Mouse (Mus musculus) retina, adult 2 months (tissue): ENCODE data around the gene Atxn10.

Experiments
- DNase-seq: peaks from one replicate; pipeline ENCODE4 v3.0.0-alpha.2; 2012; ENCODE audit warnings: low read depth, low spot score

The Atxn10 gene

DNA sequence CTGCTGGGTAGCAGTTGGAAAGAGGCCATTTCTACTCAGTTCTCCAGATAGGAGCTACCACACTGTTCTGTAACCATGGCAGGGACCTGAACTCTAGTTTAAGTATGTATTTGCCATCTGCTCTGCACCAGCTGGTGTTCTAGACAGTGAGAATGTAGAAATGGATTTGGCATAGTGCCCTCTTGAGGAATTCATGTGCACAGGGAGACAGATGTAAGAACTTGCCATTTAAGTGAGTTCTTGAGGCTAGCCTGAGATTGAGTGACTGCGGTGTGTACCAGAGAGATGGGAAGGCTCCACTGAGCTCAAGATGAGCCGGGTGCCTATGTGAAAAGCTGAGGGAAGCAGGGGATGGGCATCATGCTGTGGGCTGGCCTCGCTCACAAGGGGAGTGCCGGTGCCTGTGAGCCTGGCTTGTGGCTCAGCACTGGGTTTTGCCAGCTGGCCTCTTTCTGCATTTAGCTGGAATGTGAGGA, 67.2 kb downstream of the Atxn10 start:
- peak; percentile 13 for DNase-seq

DNA sequence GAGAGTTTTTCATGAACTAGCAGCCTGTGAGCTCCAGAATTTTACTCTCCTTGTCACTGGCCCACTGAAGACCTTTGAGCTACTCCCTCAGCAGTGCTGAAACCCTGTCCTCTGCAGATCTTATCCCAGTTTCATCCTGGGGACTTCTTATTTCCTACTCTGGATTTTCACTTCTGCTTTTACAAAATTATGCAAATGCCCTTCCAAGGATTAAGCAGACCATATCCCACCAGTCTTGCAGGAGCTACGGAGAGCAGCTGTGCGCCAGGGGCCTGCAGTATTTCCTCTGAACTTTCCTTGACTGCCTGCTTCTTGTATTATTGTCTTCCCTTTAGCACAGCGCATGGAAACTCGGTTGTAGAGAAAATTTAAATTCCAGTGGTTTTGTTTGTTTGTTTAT, 68.7 kb downstream of the Atxn10 start:
- DNase-seq: no peak

DNA sequence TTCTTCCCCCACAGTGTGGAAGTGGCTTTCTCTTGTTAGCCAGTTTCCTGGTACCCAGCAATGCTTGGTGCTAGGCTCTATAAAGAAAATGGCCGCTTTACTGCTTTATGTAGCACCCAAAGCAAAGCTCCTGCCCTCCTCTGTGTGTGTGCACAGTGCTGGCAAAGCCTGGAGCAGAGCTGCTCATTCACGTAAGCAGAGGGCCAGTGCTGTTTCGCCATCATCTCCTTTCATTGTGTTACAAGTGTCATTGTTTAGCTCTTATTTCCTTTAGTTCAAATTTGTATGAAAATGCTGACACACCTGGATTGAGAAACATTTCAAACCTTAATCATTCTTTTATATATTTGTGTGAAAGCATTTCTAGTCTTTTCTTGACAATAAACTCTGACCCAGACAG, 69.5 kb downstream of the Atxn10 start:
- DNase-seq: no peak

DNA sequence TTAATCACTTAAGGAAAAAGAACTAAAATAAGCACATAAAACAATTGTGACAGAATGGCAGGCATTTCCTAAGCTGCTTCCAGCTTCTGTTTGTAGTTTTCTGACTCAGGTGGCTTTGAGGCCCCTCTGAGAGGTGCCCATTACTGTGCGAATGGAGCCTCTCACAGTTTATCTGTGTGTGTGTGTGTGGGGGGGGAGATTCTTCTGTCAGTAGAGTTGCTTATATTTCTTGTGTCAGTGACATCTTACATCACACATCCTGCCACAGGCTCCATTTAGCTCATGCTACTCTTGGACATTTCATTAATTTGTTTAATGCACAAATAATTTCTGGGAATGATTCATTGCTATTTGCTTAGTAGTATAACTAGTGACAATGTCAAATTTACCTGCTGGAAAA, 70.8 kb downstream of the Atxn10 start:
- no peak for DNase-seq

DNA sequence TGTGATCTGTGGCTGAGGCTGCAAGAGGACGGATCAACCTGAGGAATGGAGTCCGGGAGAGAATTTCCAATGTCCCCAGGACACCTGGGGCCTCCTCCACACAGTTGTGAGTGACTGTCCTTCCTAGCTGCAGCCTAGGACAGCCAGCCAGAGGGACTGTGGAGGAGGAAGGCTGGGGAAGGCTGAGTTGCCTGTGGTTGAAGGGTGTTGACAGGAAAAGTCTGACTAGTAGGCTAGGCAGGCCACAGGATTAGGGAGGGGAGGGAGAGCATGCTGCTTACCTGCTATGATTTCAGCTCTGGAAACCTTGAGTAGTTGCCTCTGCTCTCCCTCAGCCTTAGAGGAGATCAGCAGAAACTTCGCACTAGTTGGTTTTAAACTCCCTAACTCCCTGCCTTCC, 71.3 kb downstream of the Atxn10 start:
- DNase-seq: no peak

DNA sequence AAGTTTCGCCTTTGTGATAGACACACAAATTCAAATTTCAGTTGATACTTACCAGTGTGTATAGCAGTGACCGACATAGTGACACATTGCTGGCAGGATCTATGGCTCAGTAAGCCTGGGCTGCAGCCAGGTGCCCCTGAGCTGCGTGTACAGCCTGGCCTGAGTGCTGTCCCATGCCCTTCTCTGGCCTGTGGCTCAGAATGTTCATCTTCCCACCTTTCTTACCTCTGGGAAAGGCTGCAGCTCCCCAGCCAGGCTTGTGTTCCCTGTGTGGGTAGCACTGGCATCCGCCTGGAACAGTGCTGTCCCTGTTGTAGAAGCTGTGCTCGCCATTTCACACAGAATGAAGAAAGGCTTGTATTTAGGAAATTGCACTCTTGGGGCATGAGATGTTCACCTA, 72.7 kb downstream of the Atxn10 start:
- no peak for DNase-seq

DNA sequence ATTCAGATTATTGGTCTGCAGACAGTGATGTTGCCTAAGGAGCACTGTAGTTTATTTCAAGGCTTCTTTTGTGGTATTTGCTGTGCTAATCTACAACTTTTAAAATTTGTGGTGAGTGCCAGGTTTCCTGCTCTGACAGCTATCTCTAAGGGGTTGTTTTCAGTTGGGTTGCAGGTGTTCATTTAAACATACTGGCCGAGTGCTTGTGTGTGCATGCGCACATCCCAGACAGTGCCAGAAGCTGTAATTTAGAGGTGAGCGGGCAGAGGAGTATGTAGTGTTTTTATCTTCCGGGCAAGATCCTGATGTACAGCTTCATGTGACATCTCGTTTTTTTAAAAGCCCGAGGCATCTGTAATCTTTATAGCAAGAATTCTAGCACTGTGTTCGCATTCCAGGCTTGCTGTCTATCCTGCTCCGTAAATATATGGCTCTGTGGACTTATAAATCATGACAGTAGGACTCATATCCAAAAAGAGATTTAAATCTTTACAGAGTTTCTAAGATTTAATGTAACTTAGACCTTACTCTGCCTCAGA, 73.3 kb downstream of the Atxn10 start:
- DNase-seq: no peak

DNA sequence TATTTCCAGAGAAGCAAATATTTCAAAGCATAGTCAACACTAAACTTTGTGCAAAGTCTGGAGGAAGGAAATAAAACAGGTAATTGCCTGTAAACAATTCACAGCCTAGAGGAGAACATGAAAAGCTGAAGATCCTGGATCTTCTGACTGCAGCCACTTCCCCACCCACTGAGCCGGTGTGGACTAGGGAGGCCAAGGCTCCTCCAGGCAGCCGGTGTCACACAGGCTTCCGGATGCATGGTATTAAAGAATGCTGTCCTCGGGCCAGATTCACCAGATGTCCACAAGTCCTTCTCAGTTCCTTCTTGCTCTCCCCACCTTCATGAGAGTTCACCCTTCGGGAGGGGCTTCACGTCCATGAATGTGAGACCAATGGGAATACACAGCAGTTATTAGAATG, 73.8 kb downstream of the Atxn10 start:
- no peak for DNase-seq

DNA sequence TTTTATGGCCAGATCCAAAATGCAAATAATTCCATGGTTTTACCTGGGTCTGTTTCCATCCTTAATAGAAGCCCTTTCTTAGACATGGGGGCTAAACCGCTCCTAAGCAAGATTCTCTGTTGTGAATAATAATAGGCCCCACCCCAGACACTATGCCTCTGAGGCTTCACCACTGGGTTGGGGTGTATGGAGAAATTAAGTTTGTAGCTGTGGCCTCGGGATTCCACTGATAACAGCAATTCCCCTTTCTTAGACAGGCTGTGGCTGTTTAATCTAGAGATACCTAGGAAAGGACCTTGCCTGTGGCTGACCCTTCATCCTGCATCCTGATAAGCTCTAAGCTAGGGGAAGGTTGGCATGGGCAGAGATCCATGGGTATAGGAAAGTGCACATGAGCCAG, 78.6 kb downstream of the Atxn10 start:
- DNase-seq: no peak

DNA sequence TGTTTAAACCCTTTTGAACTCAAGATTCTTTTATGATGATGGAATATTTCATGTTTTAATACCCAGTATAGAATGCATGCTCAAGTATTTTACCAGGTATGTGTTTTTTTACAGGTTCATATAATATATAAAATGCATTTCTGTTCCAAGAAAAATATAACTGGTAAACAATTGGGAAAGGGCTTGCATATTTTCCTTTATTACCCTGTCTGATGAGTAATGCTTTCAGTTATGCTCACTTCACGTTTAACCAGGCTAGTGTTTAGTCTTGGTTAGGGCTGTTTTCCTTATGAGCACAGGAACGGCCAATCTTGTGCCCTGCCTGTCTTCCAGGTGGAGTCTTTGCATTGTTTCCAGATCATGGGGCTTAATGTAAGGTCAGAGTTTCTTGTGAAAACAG, 84.6 kb downstream of the Atxn10 start:
- DNase-seq: no peak

DNA sequence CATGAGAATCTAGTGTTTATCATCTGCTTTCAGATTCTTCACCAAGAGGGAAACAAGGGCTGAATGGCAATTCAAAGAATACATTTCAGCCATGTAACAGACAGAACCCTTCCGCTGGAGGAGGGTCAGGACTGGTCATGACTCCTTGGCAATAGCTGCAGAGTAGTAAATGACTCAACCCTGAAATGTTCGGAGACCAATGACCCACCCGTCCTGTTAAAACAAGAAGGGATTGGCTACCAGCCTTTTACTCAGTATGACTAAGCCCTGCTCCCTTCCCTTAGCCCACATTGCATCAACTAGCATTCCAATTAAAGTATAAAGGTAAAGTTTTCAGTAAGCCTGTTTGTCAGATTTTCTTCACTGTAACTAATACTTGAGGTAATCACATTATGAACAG, 88.2 kb downstream of the Atxn10 start:
- DNase-seq: no peak

DNA sequence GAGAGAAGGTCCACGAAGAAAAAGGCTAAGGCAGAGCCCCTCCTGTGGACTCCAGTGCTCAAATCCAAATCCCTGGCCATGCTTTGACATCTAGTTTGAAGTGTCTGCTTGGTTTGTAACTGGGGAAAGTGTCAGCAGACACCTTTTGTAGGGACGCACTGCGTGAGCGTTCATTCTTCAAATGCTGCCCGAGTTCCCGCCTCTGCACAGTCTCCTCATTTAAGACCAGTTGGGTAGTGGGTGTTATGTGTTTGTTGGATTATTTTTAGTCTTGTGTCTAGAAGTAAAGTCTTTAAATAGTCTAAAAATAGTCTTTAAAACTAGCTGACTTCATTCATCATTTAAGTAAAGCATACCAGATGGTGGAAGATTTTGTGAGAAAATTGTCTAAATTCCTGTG, 92.1 kb downstream of the Atxn10 start:
- no peak for DNase-seq

DNA sequence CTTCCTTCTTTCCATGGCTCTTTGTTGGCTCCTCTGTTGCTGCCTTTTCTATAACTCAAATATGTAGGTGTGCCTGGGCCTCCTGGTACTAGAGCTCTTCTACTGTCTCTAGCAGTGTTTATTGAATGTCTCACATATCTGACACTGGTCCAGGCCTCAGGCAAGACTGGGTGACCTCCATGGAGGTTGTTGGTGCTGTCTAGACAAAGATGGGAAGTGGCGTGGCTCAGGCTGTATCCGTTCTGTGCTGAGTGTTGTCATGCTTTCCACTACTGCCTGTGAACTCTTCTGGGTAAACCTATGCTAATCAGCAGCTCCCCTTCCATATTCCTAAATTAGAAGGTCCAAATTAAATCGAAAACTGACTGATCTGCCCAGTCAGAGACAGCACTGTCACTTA, 106.5 kb downstream of the Atxn10 start:
- DNase-seq: no peak

DNA sequence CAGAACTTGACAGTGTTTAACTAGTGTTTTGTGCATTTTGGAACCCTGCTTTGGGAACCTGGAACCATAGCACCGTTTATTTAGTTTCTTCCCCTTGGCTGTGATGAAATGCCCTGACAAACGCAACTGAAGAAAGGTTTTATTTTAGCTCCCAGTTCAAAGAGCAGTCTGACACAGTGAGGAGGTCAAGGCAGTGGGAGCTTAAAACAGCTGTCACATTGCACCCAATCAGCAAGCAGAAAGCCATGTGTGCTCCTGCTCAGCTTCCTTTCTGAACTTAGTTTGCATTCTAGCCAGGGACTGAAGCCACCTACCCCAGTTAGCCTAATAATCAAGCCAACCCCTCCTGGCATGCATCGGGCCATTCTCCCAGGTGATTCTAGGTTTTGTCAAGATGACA, 110.6 kb downstream of the Atxn10 start:
- no peak for DNase-seq

DNA sequence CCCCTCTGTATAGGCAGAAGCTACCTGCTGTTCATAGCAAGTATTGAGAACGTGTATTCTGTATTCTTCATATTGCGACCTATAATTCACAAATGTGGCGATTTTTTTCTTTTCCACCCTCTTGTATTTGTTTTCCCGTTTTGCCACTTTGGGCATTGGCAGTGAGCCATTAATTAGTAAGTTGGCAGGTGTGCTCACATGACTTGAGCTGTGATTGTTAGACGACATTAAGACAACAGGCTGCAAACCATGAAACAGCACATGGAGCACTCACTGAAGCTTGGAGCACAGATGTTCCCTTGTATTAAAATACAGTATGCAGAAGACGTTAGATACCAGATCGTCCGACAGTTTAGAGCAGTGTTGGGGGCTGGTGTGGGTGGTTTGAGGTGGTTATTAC, 120.8 kb downstream of the Atxn10 start:
- no peak for DNase-seq

DNA sequence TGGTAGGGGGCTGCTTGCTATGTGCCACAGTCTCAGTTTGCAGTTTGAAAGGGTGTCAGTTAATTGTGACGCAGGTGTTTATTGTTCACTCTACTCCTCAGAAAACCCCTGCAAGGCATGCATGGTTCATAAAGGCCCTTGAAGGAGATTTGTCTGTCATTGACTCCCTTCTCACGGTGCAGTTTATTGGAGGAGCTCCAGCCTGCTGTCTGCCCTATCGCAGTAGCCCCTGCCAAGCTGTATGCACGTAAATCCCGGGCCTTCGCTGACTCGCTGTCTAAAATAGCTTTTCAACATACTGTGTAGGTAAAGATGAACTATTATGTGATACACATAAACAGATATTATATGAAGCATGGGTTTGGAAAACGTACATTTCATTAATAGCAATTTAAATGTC, 121.8 kb downstream of the Atxn10 start:
- DNase-seq: no peak

DNA sequence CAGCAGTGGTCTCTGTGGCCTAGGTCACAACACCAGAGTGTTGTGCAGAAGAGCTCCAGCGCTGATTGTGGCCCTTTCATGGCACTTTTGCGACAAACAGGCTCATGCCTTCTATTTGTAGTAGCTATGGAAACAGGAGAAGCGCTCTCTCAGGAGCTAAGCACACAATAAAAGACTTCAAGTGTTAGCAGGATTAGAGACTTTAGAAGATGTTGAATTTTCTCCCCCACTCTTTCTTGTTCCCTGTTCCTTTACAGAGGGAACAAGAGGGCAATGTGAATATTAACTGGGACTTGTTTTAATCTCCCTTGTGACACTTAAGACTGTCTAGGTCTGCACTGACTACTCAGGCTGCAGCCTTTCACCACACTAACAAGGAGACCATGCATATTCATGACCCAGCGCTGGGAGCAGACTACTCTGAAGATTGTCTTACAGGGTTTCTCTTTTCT, 122.6 kb downstream of the Atxn10 start:
- no peak for DNase-seq

DNA sequence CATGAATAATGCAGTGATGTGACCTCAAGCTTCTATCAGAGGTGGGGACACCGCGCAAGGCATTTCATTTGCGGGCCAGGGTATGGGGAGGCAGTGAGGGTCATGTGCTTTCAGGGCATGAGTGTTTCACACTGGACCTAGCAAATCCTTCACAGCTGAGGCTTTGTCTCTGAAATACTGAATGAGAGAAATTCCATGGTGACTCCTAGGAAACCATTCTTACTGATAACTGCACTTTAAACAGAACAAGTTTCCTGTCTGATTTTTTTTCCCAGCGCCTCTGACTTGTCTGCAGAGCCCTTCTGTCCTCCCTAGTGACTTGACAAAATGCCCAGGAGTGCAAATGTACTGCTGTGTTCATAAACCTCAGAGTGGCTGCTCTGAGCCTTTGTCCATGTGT, 125.5 kb downstream of the Atxn10 start:
- DNase-seq: no peak

DNA sequence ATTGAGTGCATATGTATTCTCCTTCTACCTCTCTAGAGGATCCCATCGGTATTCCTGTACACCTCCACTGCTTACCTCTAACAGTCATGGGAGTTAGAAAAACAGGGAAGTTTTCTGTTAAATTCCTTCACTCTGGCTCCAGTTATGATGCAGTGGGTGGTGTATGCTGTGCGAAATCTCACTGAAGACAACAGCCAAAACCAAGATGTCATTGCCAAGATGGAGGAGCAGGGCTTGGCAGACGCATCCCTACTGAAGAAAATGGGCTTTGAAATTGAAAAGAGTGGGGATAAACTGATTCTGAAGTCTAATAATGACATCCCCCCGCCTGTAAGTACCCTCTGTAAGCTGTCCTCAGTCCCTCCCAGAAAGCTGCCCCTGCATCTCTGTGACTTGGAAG, 126.1 kb downstream of the Atxn10 start:
- DNase-seq: no peak

DNA sequence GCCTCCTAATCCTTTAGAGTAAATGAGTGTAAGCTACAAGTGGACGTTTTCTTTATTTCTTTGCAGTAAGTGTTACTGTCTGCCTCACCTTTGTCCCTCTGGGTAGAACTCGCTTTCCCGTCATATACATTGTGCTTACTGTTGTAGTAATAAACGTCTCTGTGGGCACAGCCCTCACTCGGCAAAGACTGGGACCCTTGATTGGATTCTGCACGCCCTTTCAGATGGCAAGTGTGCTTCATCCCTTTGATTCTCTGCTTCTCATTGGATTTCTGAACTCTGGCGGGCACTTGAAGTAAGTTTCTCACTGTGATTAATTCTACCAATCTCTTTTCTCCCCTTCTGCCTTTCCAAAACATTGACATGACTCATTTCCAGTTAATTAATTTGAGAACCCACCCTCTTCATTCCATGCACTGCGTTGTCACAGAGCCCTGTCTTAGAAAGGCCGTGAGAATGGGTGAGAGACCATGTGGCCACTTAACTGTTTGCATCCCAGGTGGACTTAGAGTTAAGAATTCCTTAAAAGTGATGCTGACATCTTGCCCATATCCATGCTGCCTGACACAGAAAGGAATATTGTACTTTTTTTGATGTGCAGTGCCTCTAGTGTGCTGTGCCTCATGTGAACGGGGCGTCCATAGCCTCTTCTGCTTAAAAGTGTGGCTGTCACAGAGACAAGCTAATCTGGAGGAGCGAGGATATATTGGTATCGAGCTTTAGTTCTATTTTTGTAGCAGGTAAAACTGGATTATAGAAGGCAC, 127.2 kb downstream of the Atxn10 start:
- DNase-seq: no peak

DNA sequence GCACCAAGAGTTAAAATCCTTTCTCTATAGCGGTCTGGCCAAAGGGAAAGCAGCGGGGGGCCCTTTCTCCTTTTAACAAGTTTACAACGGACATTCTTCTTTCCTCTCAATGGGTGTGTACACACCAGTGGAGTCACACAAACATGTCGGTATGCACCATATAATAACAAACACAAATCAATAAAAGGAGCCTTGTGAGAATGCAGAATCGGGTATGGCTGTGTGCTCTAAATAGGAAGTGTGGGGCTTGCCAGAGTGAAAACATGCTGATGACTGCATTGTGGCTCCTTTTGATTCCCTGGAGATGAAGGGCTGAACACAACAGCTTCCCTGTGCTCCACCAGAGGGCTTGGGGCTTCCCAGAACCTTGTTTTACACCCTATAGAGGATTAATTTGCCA, 128.1 kb downstream of the Atxn10 start:
- DNase-seq: no peak

DNA sequence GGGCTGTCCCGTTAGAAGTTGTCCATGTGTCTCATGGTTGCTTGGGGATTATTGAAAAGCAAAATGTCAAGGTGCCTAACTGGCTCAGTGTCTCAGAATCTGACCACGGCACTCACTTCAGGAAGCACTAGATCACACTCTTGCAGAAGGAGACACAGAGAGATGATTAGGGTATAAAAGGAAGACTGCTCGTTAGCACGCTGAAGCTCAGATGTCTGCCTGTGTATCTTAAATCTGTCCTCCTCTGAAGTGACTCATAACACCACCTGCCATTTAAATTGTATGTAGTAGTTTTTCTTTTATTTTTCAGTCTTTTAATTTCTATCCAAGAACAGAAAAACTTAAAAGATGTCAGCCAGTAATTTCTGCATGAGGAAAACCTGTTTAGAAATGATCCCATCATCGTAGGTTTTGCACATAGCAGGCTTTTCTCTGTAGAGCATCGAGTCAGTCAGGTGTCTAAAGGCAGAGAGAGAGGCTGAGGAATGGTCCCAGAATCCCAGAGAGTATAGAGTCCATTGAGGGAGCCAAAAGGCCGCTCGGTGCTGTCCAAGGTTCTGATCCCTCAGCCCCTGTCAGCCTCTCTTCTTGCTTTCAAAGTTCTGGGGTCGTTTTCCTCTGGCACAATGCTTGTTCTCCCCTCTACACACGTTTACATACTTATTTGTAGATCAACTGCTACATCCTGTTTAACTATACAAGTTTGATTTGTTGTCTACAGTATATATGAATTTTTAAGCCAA, 128.9 kb downstream of the Atxn10 start:
- no peak for DNase-seq
